Mouse (Mus musculus) right cerebral cortex, adult 18-20 months (tissue): ENCODE data around the gene Rbm8a.
"Not testable (repeated sequence)": the region's sequence is repeated elsewhere in the genome, so short reads cannot be mapped to it uniquely, and the experiment has no call there.

Experiments
- DNase-seq: peaks from one replicate; pipeline ENCODE4 v3.0.0; 2022; ENCODE audit warnings: mixed read lengths

Gene Rbm8a

GRCm38 (mm10) chr3:96606007-96606406 is 23.7 kb upstream of the Rbm8a start:
- not testable (repeated sequence) for DNase-seq

GRCm38 (mm10) chr3:96606618-96607017 is 23.1 kb upstream of the Rbm8a start:
- no peak for DNase-seq

- DNase-seq: no peak
These were observed 11.8 kb upstream of the Rbm8a start for GRCm38 (mm10) chr3:96617941-96618340.

GRCm38 (mm10) chr3:96623201-96623600 is 6.5 kb upstream of the Rbm8a start:
- no peak for DNase-seq

- no peak for DNase-seq
These were observed 2.3 kb downstream of the Rbm8a start for GRCm38 (mm10) chr3:96632058-96632457.

GRCm38 (mm10) chr3:96634015-96634414 is 4.3 kb downstream of the Rbm8a start:
- DNase-seq: no peak

- DNase-seq: peak; percentile 93
These were observed 5.5 kb downstream of the Rbm8a start, which contains the start of the genes Pex11b and Gm42957 for GRCm38 (mm10) chr3:96634928-96635879. Pex11b (plus strand) TSS chr3:96635376. Gm42957 (plus strand) TSS chr3:96635474.

GRCm38 (mm10) chr3:96635906-96636305 is 6.2 kb downstream of the Rbm8a start:
- DNase-seq: no peak

GRCm38 (mm10) chr3:96636448-96636847 is 6.7 kb downstream of the Rbm8a start:
- DNase-seq: no peak

- peak; percentile 33 for DNase-seq
These were observed 9.5 kb downstream of the Rbm8a start for GRCm38 (mm10) chr3:96639219-96639618.

- DNase-seq: no peak
These were observed 15.4 kb downstream of the Rbm8a start, which contains the start of gene Itga10 for GRCm38 (mm10) chr3:96645018-96645649. Itga10 (plus strand) TSS chr3:96645584.

GRCm38 (mm10) chr3:96647365-96647764 is 17.6 kb downstream of the Rbm8a start:
- no peak for DNase-seq

GRCm38 (mm10) chr3:96660901-96661300 is 31.2 kb downstream of the Rbm8a start:
- DNase-seq: no peak

GRCm38 (mm10) chr3:96662731-96663316 is 33.1 kb downstream of the Rbm8a start:
- no peak for DNase-seq

GRCm38 (mm10) chr3:96663432-96664239 is 33.9 kb downstream of the Rbm8a start:
- DNase-seq: peak; percentile 90

GRCm38 (mm10) chr3:96665732-96666363 is 36.1 kb downstream of the Rbm8a start:
- not testable (repeated sequence) for DNase-seq

- no peak for DNase-seq
These were observed 37.2 kb downstream of the Rbm8a start for GRCm38 (mm10) chr3:96666916-96667315.

- DNase-seq: no peak
These were observed 37.6 kb downstream of the Rbm8a start for GRCm38 (mm10) chr3:96667316-96667715.

- DNase-seq: no peak
These were observed 38.8 kb downstream of the Rbm8a start for GRCm38 (mm10) chr3:96668424-96669067.

- peak; percentile 78 for DNase-seq
These were observed 40.2 kb downstream of the Rbm8a start, which contains the start of gene Ankrd35 for GRCm38 (mm10) chr3:96669727-96670468. Ankrd35 (plus strand) TSS chr3:96670131.

- DNase-seq: no peak
These were observed 41.8 kb downstream of the Rbm8a start for GRCm38 (mm10) chr3:96671519-96671918.
